In genomic region chr17:32027666-32028065, GRCm38 (mm10) we compare ENCODE assay signal across 1 mouse cellular context.
TF ChIP-seq lines count a peak whose summit lies in the region.

No protein-coding gene starts in this region.

TF ChIP-seq in MEL, 35 proteins besides CTCF, POLR2A, EP300 and RAD21 (continued from another document):
- TF ChIP-seq NELFE (IDR thresholded peaks at IDR 0.05; ENCODE audit: low read depth, low read length) = no peak
- no peak for TF ChIP-seq ZMIZ1 (IDR thresholded peaks at IDR 0.05; ENCODE audit: low read depth, low read length)
- TF ChIP-seq USF2 (IDR thresholded peaks at IDR 0.05; ENCODE audit: borderline replicate concordance in 1 of 2, insufficient read depth in 1 of 2, low read depth in 1 of 2, low read length in 2 of 2) = peak in 1 of 2 experiments; percentile 70; a peak in 2 of 4 replicates
